Mouse (Mus musculus) Patski (cell line): Measurements from ENCODE around the gene Sparcl1. TPM values are rescaled to one million over a fixed set of nuclear protein-coding genes. Genes with fewer than 3 reads are reported as not detected.

Experiments
- ATAC-seq: fragments of 100-300 bp; one replicate; pipeline ENCODE4 v1.8.0; 2021
- CTCF ChIA-PET: fragments of 350-600 bp; sonication (Branson Sonifier 250); formaldehyde crosslinking; loops from one replicate; lab custom pipeline; 2022; ENCODE audit warnings: inconsistent platforms; lab: Charles Lee
- POLR2A ChIA-PET: fragments of 350-600 bp; sonication (Branson Sonifier 250); formaldehyde crosslinking; loops from one replicate; lab custom pipeline; 2022; ENCODE audit warnings: antibody characterized with exemption, inconsistent platforms; lab: Charles Lee
- DNase-seq: peaks from one replicate; pipeline ENCODE4 v3.0.0-alpha.2; 2011; ENCODE audit warnings: low read depth, low spot score
- H3K27me3 ChIP-seq: fragments of 371-371 bp; one replicate; pipeline ENCODE4 v1.5.1; 2021
- CTCF ChIP-seq: fragments of 100-300 bp; IDR thresholded peaks from one replicate; pipeline ENCODE4 v1.5.1; 2021
- in situ Hi-C: fragments of 300-500 bp; cut with MboI; formaldehyde crosslinking; loops from 3 replicates; pipeline ENCODE4 v1.11.1; 2018; ENCODE audit warnings: low pct_unique_long_range_greater_than_20kb, mixed read lengths
- polyA plus RNA-seq: library from polyadenylated mRNA; unstranded; gene quantifications from one replicate; pipeline ENCODE4 v1.2.3, GENCODE M21; 2021

The Sparcl1 gene
- polyA plus RNA-seq, 1 experiment from 2014 or later = not detected

- ChIA-PET POLR2A (no interaction called here), CTCF (interaction anchor here (1.2 kb wide), 1 partner anchor 9 kb away, joined by 3 read pairs; no protein-coding TSS in a partner anchor)
- peaks cover 3% of the 10 kb centered on the region for H3K27me3 ChIP-seq
- ATAC-seq (no peak), DNase-seq (no peak)
- TF ChIP-seq CTCF = no peak
- in situ Hi-C loops = no loop called here
Measured at GRCm38 (mm10) chr5:104112016-104112415, 1.5 kb downstream of the Sparcl1 start.

GRCm38 (mm10) chr5:104110171-104110920 lies 3.2 kb downstream of the Sparcl1 start:
- no peak for TF ChIP-seq CTCF
- in situ Hi-C loops = no loop called here
- DNase-seq = no peak
- ChIA-PET POLR2A (no interaction called here), CTCF (no interaction called here)
- H3K27me3 ChIP-seq = peaks cover under 1% of the 10 kb centered on the region
- no peak for ATAC-seq

- CTCF ChIA-PET = no interaction called here
Measured at GRCm38 (mm10) chr5:104109516-104109915, 4.0 kb downstream of the Sparcl1 start.

GRCm38 (mm10) chr5:104108879-104109369 lies 4.6 kb downstream of the Sparcl1 start:
- TF ChIP-seq CTCF = no peak
- no peaks in the 10 kb centered on the region for H3K27me3 ChIP-seq
- in situ Hi-C loops = no loop called here
- no peak for DNase-seq
- no peak for ATAC-seq
- CTCF ChIA-PET = no interaction called here
- POLR2A ChIA-PET = interaction anchor here (0.6 kb wide), 1 partner anchor 499 kb away, joined by 3 read pairs; no protein-coding TSS in a partner anchor

More at GRCm38 (mm10) chr5:104109516-104109915, 4.0 kb downstream of the Sparcl1 start:
- no peaks in the 10 kb centered on the region for H3K27me3 ChIP-seq
- DNase-seq = no peak
- TF ChIP-seq CTCF = no peak
- in situ Hi-C loops = no loop called here
- no peak for ATAC-seq
- POLR2A ChIA-PET = no interaction called here

- H3K27me3 ChIP-seq = no peaks in the 10 kb centered on the region
- ATAC-seq (no peak), DNase-seq (no peak)
- TF ChIP-seq CTCF = no peak
- in situ Hi-C loops = no loop called here
- ChIA-PET CTCF (no interaction called here), POLR2A (interaction anchor here (0.6 kb wide), 1 partner anchor 500 kb away, joined by 3 read pairs; no protein-coding TSS in a partner anchor)
Measured at GRCm38 (mm10) chr5:104108127-104108875, 5.2 kb downstream of the Sparcl1 start.

GRCm38 (mm10) chr5:104104111-104104510 lies 9.4 kb downstream of the Sparcl1 start:
- ChIA-PET POLR2A (no interaction called here), CTCF (no interaction called here)
- DNase-seq (no peak), ATAC-seq (no peak)
- no peak for TF ChIP-seq CTCF
- H3K27me3 ChIP-seq = peaks cover 5% of the 10 kb centered on the region
- in situ Hi-C loops = no loop called here

- ChIA-PET POLR2A (no interaction called here), CTCF (no interaction called here)
Measured at GRCm38 (mm10) chr5:104103171-104103570, 10.4 kb downstream of the Sparcl1 start.

GRCm38 (mm10) chr5:104101678-104102531 lies 11.6 kb downstream of the Sparcl1 start:
- ChIA-PET CTCF (interaction anchor here (0.8 kb wide), 1 partner anchor 28 kb away, joined by 3 read pairs; no protein-coding TSS in a partner anchor), POLR2A (no interaction called here)
- in situ Hi-C loops = no loop called here
- TF ChIP-seq CTCF = no peak
- H3K27me3 ChIP-seq = peaks cover 5% of the 10 kb centered on the region
- ATAC-seq = no peak
- DNase-seq = no peak

More at GRCm38 (mm10) chr5:104103171-104103570, 10.4 kb downstream of the Sparcl1 start:
- ATAC-seq = no peak
- peaks cover 5% of the 10 kb centered on the region for H3K27me3 ChIP-seq
- in situ Hi-C loops = no loop called here
- DNase-seq = no peak
- no peak for TF ChIP-seq CTCF

- ATAC-seq = no peak
- ChIA-PET CTCF (interaction anchor here (0.8 to 1.0 kb wide), 2 partner anchors 9 to 22 kb away, joined by 3 to 4 read pairs; no protein-coding TSS in a partner anchor), POLR2A (no interaction called here)
- in situ Hi-C loops = no loop called here
- H3K27me3 ChIP-seq = peaks cover 13% of the 10 kb centered on the region
- no peak for DNase-seq
- no peak for TF ChIP-seq CTCF
Measured at GRCm38 (mm10) chr5:104096078-104096938, 17.2 kb downstream of the Sparcl1 start.
